Mouse (Mus musculus): ENCODE measurements around the gene Adgra3.
A peak's percentile ranks its signal among the peaks of the same experiment; 100 is the strongest.

Gene Adgra3

GRCm38 (mm10) chr5:50031763-50032272, 27.0 kb downstream of the Adgra3 start:
- no peak for DNase-seq (ENCODE audit: inconsistent ontology term)

- DNase-seq (ENCODE audit: inconsistent ontology term): no peak
Measured at GRCm38 (mm10) chr5:50031288-50031687, 27.5 kb downstream of the Adgra3 start.

GRCm38 (mm10) chr5:50029662-50030061, 29.1 kb downstream of the Adgra3 start:
- no peak for DNase-seq (ENCODE audit: inconsistent ontology term)

- DNase-seq (ENCODE audit: inconsistent ontology term): no peak
Measured at GRCm38 (mm10) chr5:50027561-50027960, 31.2 kb downstream of the Adgra3 start.

- no peak for DNase-seq (ENCODE audit: inconsistent ontology term)
Measured at GRCm38 (mm10) chr5:50027001-50027400, 31.8 kb downstream of the Adgra3 start.

- no peak for DNase-seq (ENCODE audit: inconsistent ontology term)
Measured at GRCm38 (mm10) chr5:50026148-50026547, 32.7 kb downstream of the Adgra3 start.

- no peak for DNase-seq (ENCODE audit: inconsistent ontology term)
Measured at GRCm38 (mm10) chr5:50024097-50024496, 34.7 kb downstream of the Adgra3 start.

- no peak for DNase-seq (ENCODE audit: inconsistent ontology term)
Measured at GRCm38 (mm10) chr5:50015987-50016587, 42.7 kb downstream of the Adgra3 start.

- DNase-seq (ENCODE audit: inconsistent ontology term): no peak
Measured at GRCm38 (mm10) chr5:50015147-50015697, 43.6 kb downstream of the Adgra3 start.

- DNase-seq (ENCODE audit: inconsistent ontology term): no peak
Measured at GRCm38 (mm10) chr5:50014658-50015057, 44.1 kb downstream of the Adgra3 start.

- DNase-seq (ENCODE audit: inconsistent ontology term): no peak
Measured at GRCm38 (mm10) chr5:50013965-50014364, 44.8 kb downstream of the Adgra3 start.

- no peak for DNase-seq (ENCODE audit: inconsistent ontology term)
Measured at GRCm38 (mm10) chr5:50008841-50009240, 50.0 kb downstream of the Adgra3 start.

- peak; percentile 71 for DNase-seq (ENCODE audit: inconsistent ontology term)
Measured at GRCm38 (mm10) chr5:50006915-50007658, 51.7 kb downstream of the Adgra3 start.

- DNase-seq (ENCODE audit: inconsistent ontology term): no peak
Measured at GRCm38 (mm10) chr5:50002269-50002668, 56.5 kb downstream of the Adgra3 start.

GRCm38 (mm10) chr5:49999764-50000163, 59.0 kb downstream of the Adgra3 start:
- DNase-seq (ENCODE audit: inconsistent ontology term): no peak

GRCm38 (mm10) chr5:49997019-49997418, 61.8 kb downstream of the Adgra3 start:
- DNase-seq (ENCODE audit: inconsistent ontology term): no peak

GRCm38 (mm10) chr5:49996457-49996856, 62.3 kb downstream of the Adgra3 start:
- no peak for DNase-seq (ENCODE audit: inconsistent ontology term)

- peak; percentile 38 for DNase-seq (ENCODE audit: inconsistent ontology term)
Measured at GRCm38 (mm10) chr5:49990737-49991323, 68.0 kb downstream of the Adgra3 start.

GRCm38 (mm10) chr5:49988015-49988798, 70.6 kb downstream of the Adgra3 start:
- DNase-seq (ENCODE audit: inconsistent ontology term): no peak

GRCm38 (mm10) chr5:49980727-49981126, 78.1 kb downstream of the Adgra3 start:
- no peak for DNase-seq (ENCODE audit: inconsistent ontology term)

GRCm38 (mm10) chr5:49979246-49979645, 79.6 kb downstream of the Adgra3 start:
- no peak for DNase-seq (ENCODE audit: inconsistent ontology term)

GRCm38 (mm10) chr5:49975971-49976370, 82.8 kb downstream of the Adgra3 start:
- DNase-seq (ENCODE audit: inconsistent ontology term): peak; percentile 34
